Mouse (Mus musculus): ENCODE results near the gene Gpr27.

DNA sequence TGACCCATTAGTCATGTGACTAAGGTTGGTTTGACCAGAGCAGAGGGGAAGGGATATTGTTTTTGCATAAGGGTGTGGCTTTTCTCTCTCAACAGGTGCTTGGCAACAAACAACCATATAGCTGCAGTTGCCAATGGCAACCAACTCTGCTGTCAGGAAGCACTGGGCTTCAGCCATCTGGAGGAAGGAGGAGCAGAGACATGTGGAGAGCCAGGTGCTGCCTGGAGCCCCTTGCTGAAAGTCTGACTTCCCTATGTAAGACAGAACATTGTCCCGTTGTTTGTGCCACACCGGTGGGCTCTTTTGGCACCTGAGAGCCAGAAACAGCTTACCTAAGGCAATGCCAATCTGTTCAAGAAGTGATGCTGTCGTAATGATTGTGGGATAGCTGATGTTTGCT is 50.4 kb downstream of the Gpr27 start:
- TF ChIP-seq CTCF (IDR thresholded peaks at IDR 0.05; ENCODE audit: extremely low read depth, insufficient read length, insufficient replicate concordance, low read depth, low read length) (no peak), POLR2A (IDR thresholded peaks at IDR 0.05; ENCODE audit: low read depth, low read length) (no peak)

Data from small intestine, adult 2 months (tissue).